Mouse (Mus musculus): ENCODE measurements around the gene Rassf8. TPM values are rescaled to one million over a fixed set of nuclear protein-coding genes. Genes with fewer than 3 reads are reported as not detected.
A peak's percentile ranks its signal among the peaks of the same experiment; 100 is the strongest.

Rassf8 gene
- total RNA-seq, 2 experiments from 2014 or later: 75.4 to 82.3 TPM

DNA sequence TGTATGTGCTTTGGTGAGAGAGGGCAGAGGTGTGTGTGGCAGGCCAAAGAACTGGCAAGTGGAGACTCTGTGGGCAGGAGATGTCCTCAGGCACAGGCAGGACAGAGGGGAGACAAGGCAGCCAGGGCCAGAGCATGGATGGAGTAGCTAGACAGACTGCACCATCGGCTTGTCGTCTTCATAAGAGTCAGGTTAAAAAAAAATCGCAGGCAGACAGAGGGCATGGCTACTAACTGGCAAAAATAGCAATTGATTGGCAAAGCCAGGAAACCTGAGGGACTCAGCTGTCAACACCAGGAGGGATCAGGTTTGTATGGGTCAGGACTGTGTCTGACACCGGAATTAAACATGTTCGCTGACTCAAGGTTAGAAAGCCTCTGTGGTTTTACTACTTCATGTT is 108.2 kb downstream of the Rassf8 start:
- intact Hi-C loops (cut with DNase I): no loop called here
- DNase-seq: peak; percentile 47 to 56

DNA sequence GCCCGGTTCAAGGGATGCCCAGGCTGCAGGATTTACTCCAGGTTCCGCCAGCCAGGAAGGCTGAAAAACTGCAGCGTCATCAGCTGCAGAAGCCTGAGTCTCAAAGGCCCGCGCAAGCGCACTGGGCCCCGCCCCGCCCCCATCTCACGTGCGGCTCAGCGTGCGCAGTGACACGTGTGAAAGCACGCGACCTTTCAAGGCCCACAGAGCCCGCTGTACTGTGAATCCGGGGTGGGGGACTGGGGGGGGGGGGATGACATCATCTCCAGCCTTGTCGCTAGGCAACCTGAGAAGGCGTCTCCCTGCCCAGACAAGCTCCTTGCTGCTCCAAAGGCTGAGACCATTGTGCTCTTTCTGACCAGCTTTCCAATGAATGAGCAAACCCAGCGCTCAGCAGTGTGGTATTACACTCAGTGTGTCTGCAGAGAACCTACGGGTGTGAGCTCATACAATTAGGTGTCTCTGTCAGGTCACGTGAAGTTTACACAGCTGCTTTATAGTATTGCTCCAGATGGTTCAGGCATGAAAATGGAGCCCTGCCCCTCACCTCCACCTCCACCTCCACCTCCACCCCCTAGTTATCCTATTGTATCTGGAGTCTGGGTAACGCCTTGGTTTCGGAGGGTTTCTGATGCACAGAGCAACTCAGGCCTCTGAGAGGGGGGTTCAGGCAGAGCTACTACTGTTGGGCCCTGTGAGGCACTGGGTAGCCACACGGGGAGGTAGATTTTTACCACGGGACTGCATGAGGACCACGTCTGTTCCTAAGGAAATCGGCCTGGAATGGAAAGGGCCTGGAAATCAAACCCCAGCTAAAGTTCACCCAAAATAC is 109.4 kb downstream of the Rassf8 start:
- intact Hi-C loops (cut with DNase I): no loop called here

DNA sequence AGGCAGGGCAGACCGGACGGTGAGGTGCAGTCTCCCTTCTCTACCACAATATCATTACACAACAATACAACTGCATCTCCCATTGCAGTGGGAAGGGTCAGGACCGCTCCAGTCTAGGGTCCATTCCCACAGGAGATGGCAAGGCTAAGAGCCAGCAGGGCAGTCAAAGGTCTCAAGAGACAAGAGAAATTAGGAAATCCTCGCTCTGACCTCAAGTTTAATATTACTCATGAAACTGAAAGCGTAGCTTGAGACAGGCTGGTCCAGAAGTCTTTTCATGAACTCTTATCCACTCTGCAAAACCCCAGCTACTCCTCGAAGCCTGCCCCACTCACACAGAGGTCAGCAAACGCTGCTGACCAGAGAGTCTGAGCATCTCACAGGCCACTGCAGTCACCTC is 110.9 kb downstream of the Rassf8 start:
- DNase-seq: no peak
- intact Hi-C loops (cut with DNase I): no loop called here

More for the DNA sequence above, 109.4 kb downstream of the Rassf8 start:
- DNase-seq: peak; percentile 98 to 99

DNA sequence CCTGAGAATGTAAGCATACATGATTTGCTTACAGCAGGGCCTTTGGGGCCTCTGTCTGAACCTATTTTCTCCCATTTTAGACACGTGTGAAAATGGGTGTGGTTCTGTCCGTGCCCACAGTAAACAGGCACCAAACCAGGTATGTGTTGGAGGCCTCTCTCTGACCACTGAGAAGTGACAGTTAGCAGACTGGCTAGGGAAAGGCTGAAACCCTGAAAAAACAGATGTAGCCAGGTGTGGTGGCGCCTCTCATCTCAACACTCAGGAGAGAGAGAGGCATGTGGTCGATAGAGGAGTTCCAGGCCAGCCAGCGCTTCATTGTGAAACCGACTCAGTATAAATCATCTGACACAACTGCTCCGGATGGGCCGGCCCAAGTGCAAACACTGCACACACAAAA is 111.9 kb downstream of the Rassf8 start:
- intact Hi-C loops (cut with DNase I): no loop called here
- no peak for DNase-seq

DNA sequence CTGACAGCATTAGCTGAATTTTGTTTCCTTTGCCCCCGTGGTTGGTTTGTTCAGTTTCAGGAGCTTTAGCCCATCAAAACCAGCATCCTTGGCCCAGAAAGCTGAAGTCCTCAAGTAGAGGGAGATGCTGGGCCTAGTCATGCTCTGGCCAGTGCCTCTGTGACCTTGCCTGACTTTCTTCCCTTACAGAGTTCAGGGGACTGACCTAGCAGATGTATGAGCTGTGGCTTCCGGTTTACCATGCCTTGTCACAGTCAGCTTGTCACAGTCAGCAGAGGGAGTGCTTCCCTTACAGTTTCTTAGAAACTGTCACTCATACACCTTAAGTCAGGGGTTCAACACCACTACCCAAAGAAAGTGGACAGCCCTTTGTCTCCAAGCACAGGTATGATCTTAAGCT is 113.8 kb downstream of the Rassf8 start:
- peak; percentile 45 to 49 for DNase-seq
- intact Hi-C loops (cut with DNase I): loop anchor here (5.0 to 10.0 kb wide), 2 partner anchors 104 to 302 kb away; no protein-coding TSS in a partner anchor

DNA sequence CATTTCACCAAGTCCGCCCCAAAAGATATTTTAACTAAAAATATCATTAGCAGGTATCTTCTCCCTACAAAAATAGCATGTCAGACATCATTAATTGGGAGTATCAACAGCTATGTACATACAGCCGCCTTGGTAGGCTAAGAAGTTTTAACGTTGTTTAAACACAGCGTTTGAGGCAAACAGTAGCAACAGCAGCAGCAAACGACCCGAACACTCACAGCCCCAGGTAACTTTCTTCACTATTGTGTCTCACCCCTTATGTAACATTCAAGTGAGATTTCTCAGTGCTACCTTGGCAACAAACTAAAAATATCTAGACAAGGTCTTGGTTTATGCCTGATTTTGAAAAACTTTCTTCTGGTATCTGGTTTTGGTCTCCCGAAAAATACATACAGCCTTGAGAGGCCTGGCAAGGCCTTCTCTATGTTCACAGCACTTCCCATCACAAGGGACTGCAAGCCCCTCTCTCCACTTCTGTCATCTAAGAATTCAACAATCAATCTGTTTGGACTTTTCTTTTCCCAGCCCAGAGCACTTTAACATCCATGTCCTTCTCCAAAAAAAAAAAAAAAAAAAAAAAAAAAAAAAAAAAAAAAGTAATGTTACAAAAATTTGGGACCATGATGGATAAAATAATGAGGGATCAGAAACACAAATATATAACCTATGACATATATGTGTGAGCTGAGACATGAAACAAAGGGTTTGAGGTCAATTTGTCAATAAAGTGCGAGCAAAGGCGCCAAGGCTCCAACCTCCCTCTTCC is 115.1 kb downstream of the Rassf8 start:
- DNase-seq: no peak
- intact Hi-C loops (cut with DNase I): loop anchor here (5.0 to 10.0 kb wide), 2 partner anchors 103 to 301 kb away; no protein-coding TSS in a partner anchor

DNA sequence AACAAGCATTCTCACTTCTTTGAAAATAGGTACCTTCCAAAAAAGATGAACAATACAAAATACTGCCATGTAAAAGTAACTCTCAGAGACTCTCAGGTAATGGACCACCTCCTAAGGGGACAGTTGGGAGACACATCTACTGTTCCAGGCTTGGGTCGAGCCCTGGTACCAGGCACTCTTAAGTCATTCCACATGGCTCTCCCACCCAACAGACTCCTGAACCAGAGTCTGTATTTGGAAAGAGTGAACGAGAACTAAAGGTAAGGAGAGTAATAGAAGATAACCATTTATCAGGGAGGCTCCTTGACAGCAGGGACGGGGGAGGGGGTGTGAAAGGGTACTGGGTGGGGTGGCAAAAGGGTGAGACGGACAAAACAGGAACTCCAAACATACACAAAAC is 115.8 kb downstream of the Rassf8 start:
- intact Hi-C loops (cut with DNase I): loop anchor here (5.0 to 10.0 kb wide), 2 partner anchors 102 to 300 kb away; no protein-coding TSS in a partner anchor
- no peak for DNase-seq

DNA sequence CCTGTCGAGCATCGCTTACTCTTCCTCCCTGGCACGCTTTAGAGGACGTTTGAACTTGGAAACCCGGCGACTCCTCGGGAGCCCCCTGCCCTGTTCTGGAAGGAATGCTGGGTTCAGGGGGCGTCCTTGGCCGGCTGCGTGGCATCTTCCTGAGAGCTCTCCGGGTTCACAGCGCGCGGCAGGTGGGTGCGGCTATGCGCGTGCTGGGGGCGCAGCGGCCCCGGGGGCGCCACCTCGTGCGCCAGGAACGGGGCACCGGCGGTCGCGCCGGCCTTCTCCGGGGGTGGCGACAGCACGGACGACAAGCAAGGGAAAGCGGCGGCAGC is 116.2 kb downstream of the Rassf8 start:
- no peak for DNase-seq
- intact Hi-C loops (cut with DNase I): loop anchor here (5.0 to 10.0 kb wide), 2 partner anchors 102 to 300 kb away; no protein-coding TSS in a partner anchor

DNA sequence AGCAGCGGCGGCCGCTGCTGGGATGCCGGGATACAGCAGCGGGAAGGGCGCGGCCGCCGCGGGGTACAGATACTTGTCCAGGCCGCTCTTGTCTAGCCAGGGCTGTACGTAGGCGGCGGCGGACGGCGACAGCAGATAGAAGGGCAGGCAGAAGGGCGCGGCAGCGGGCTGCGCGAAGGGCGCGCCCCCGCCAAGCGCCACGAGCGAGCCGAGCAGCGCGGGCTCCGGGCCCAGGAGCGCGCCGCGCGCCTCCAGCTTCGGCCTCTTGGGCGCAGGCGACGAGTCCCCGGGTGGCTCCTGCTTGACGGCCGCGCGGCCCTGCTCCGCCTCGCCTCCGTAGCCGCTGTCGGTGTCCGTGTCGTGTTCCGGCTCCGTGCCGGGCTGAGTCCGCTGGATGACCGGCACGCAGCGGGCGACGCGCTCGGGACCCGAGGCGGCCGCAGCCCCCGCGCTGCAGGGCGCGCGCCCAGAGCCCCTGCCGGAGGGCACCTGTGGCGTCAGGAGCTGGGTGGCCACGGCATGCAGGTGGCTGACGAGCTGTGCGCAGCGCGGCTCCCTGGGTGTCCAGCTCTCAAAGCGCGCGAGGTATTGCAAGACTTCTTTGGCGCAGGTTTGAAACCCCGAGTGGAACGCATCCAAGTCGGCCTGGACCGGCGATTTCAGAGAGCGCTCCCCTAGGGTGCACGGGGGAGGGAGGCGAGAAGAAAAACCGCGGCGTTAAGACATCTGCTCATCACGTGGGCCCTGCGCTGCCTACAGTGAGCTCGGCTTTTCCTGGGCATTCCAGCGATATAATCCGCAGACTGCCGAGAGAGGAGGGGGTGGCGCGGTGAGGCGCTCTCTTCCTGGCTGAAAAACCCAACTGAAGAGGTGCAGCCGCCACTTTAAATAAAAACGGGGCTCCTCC is 116.8 kb downstream of the Rassf8 start:
- intact Hi-C loops (cut with DNase I): loop anchor here (5.0 to 10.0 kb wide), 2 partner anchors 101 to 299 kb away; no protein-coding TSS in a partner anchor
- peak; percentile 77 to 82 for DNase-seq

DNA sequence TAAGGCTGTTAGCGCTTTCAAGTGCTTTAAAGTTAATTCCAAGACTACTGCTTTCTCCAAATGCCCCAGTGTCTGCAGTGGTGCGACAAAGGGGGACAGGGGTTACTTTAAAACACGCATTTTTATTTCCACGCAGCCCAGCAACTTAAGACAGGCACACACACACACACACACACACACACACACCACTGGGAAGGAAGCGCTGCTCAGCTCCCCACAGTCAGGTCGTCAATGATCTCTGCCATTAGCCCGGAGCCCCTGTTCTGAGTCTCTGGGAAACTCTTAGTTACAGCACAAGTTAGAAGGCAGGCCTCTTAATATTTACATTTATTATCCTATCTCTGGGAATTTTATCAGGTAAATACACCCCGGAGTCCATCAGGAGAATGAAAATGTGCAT is 117.6 kb downstream of the Rassf8 start:
- peak in 1 of 2 experiments; percentile 24 for DNase-seq
- intact Hi-C loops (cut with DNase I): loop anchor here (5.0 to 10.0 kb wide), 2 partner anchors 101 to 298 kb away; no protein-coding TSS in a partner anchor

DNA sequence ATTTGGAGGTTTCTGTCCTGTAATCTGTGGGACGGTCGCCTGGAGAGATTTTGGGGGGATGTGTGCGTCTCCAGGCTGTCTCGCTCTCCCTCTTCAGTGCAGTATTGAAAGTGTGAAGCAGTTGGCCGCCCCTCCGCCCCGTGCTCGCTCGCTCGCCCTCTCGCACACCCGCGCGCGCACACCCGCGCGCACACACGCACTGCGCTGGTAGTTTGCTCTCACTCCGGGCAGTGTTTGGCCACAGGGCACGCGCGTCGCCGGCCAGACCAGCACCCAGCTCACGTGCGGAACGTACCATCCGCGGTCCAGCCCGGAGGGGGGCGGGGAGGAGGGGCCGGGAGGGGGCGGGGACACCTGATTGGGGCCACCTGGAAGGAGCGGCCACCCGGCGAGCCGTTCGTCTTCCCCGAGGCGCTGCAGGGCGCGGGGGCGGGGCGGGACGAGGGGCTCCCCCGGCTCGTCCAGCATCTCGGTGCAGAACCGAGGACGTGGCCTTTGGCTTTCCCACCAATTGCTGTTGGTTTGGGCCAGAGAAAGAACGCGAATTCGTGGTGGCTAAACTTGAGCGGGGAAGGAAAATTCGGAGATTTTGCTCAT is 118.8 kb downstream of the Rassf8 start, which contains the start of gene Bhlhe41:
Bhlhe41 (minus strand) TSS at position 270 of the 597 bp plus-strand sequence.
- intact Hi-C loops (cut with DNase I): loop anchor here (10.0 kb wide), 1 partner anchor 99 kb away; no protein-coding TSS in a partner anchor

DNA sequence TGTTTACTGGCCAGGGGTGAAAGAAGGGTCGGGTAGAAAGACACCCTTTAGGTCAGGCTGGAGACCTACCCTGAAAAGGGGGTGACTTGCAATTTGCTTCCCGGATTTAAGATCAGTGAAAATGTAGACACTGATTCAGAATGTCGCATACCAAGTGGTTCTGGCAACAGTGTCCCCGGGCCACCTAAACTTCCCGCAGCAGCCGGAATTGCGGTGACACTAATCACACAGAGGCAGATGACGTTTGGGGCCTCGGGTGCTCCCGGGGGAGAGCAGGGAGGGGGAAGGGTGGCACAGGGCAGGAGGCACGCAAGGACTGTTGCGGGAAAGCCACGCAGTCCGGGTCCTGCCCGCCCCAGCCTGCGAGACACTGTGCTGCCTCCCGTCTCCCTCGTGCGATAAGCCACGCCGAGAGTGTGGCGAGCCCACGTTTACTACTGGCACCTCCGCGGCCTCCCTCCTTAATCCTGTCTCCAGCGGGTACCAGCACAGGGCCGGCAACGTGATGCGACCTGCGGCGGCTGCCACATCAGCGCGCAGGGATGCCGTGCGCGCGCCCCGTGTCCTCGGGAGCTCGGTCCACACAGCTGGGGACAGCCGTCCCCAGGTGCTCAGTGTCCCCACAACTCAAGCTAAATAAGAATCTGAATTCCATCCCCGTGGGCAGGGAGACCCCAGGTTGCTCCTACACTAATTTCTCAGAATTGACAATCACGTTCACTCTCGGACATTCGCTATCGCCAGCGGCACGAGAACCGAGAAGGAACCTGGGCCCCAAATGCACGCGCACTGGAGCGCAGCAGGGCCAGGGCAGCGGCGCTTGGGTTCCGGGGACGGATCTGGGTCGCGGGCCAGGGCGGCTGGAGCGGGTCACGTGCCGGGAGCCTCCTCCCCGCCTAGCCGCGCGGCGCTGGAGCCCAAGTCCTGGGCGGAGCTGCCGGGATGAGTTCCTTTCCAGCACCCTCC is 119.6 kb downstream of the Rassf8 start:
- intact Hi-C loops (cut with DNase I): loop anchor here (1.0 to 10.0 kb wide), 2 partner anchors 68 to 99 kb away; no protein-coding TSS in a partner anchor

More for the DNA sequence above, 118.8 kb downstream of the Rassf8 start, which contains the start of gene Bhlhe41:
- DNase-seq: peak; percentile 84 to 87

DNA sequence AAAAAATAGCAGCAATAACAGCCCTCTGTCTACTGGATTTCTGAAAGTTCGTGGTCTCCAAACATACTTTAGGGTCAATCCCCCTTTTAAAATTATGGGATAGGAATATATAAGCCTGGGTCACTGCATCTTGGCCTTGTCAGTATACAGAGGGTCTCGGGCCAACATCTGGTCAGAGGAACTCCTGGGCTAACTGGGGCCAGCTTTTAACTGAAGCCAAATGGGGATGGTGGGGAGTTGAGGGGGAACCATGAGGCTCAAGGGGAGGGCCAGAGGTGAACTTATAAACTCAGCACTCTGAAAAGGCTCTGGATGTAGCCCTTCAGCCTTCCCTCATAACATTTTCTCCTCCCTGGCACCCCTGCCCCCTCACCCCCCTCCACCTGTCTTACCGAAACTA is 120.6 kb downstream of the Rassf8 start:
- intact Hi-C loops (cut with DNase I): loop anchor here (10.0 kb wide), 1 partner anchor 98 kb away; no protein-coding TSS in a partner anchor
- DNase-seq: no peak

More for the DNA sequence above, 119.6 kb downstream of the Rassf8 start:
- peak; percentile 94 to 95 for DNase-seq

Other genes with a start within 250 kb of the Rassf8 start
- 1 to 10 TPM; 1.5 TPM for gene Lmntd1, start 132.4 kb upstream of the Rassf8 start, total RNA-seq (2021)
- gene Tuba3b, start 131.0 kb upstream of the Rassf8 start, total RNA-seq (2021): under 1 TPM; 0.27 to 0.38 TPM
- 10 to 100 TPM; 15.9 to 17.4 TPM for gene Bhlhe41, start 118.8 kb downstream of the Rassf8 start, total RNA-seq (2021)
- gene Sspn, start 184.9 kb downstream of the Rassf8 start, total RNA-seq (2021): 100 to 1,000 TPM; 122 to 147 TPM